Mouse (Mus musculus): ENCODE measurements around the gene Kdelr3. TPM values are rescaled to one million over a fixed set of nuclear protein-coding genes. Genes with fewer than 3 reads are reported as not detected.

Gene Kdelr3
- total RNA-seq (2021) (1 to 10 TPM; 1.9 to 4.1 TPM), polyA plus RNA-seq (2012; rRNA removed) (2.9 and 3.1 TPM in 2 replicates)
- long read RNA-seq, transcript Kdelr3-201 (5 exons, 1,411 nt): major isoform, 7 of 8 reads
- long read RNA-seq, partial matches to known transcripts: 0 of 8 reads
- long read RNA-seq, other reads (novel, unspliced or antisense): 1 of 8 reads

GRCm38 (mm10) chr15:79516171-79517096 is at the start of gene Kdelr3:
Gene Kdelr3, plus strand, starts transcription at chr15:79516411.
- peak; percentile 89 for DNase-seq

GRCm38 (mm10) chr15:79466601-79467286 is 49.5 kb upstream of the Kdelr3 start:
- DNase-seq: peak; percentile 85

- DNase-seq: no peak
Observed at GRCm38 (mm10) chr15:79469577-79469976, 46.6 kb upstream of the Kdelr3 start.

GRCm38 (mm10) chr15:79470583-79470982 is 45.6 kb upstream of the Kdelr3 start:
- DNase-seq: peak; percentile 20

GRCm38 (mm10) chr15:79471095-79471494 is 45.1 kb upstream of the Kdelr3 start:
- no peak for DNase-seq

- DNase-seq: no peak
Observed at GRCm38 (mm10) chr15:79473042-79473441, 43.2 kb upstream of the Kdelr3 start.

GRCm38 (mm10) chr15:79473638-79474355 is 42.4 kb upstream of the Kdelr3 start:
- no peak for DNase-seq

GRCm38 (mm10) chr15:79477227-79477626 is 39.0 kb upstream of the Kdelr3 start:
- peak; percentile 29 for DNase-seq

- no peak for DNase-seq
Observed at GRCm38 (mm10) chr15:79481181-79481688, 35.0 kb upstream of the Kdelr3 start.

GRCm38 (mm10) chr15:79489463-79489862 is 26.7 kb upstream of the Kdelr3 start:
- DNase-seq: peak; percentile 65

- no peak for DNase-seq
Observed at GRCm38 (mm10) chr15:79493527-79493926, 22.7 kb upstream of the Kdelr3 start.

- DNase-seq: no peak
Observed at GRCm38 (mm10) chr15:79500110-79500509, 16.1 kb upstream of the Kdelr3 start.

GRCm38 (mm10) chr15:79502891-79503341 is 13.3 kb upstream of the Kdelr3 start:
- DNase-seq: no peak

- DNase-seq: peak; percentile 83
Observed at GRCm38 (mm10) chr15:79503438-79503837, 12.8 kb upstream of the Kdelr3 start.

- no peak for DNase-seq
Observed at GRCm38 (mm10) chr15:79504707-79505452, 11.3 kb upstream of the Kdelr3 start, which contains the start of gene Kcnj4. Gene Kcnj4, minus strand, starts transcription at chr15:79505241.

- peak; percentile 74 for DNase-seq
Observed at GRCm38 (mm10) chr15:79505616-79506283, 10.5 kb upstream of the Kdelr3 start.

- no peak for DNase-seq
Observed at GRCm38 (mm10) chr15:79506460-79506859, 9.8 kb upstream of the Kdelr3 start.

- DNase-seq: no peak
Observed at GRCm38 (mm10) chr15:79507055-79507828, 9.0 kb upstream of the Kdelr3 start.

GRCm38 (mm10) chr15:79509998-79510397 is 6.2 kb upstream of the Kdelr3 start:
- DNase-seq: no peak

Data from adrenal gland, adult 2 months (tissue).